Mouse (Mus musculus) natural killer cell, adult 2 months (primary cell): ENCODE measurements around the gene Rgma.
A peak's percentile ranks its signal among the peaks of the same experiment; 100 is the strongest.

Source experiments
- DNase-seq, 2 experiments: peaks; one replicate each; pipeline ENCODE4 v3.0.0; 2022; ENCODE audit warnings: low spot score in 2 of 2

The Rgma gene

GRCm38 (mm10) chr7:73371587-73372321 is 3.6 kb upstream of the Rgma start:
- DNase-seq: no peak

GRCm38 (mm10) chr7:73372352-73372970 is 2.8 kb upstream of the Rgma start:
- DNase-seq: no peak

- no peak for DNase-seq
Observed at GRCm38 (mm10) chr7:73374727-73375126, 582 bp upstream of the Rgma start.

GRCm38 (mm10) chr7:73376101-73377001 is 1.0 kb downstream of the Rgma start:
- peak in 1 of 2 experiments; percentile 18 for DNase-seq

GRCm38 (mm10) chr7:73377307-73377706 is 2.0 kb downstream of the Rgma start:
- no peak for DNase-seq

GRCm38 (mm10) chr7:73378034-73378433 is 2.7 kb downstream of the Rgma start:
- no peak for DNase-seq

- DNase-seq: no peak
Observed at GRCm38 (mm10) chr7:73382843-73383242, 7.5 kb downstream of the Rgma start.

- DNase-seq: no peak
Observed at GRCm38 (mm10) chr7:73388866-73389265, 13.6 kb downstream of the Rgma start.

GRCm38 (mm10) chr7:73389419-73389818 is 14.1 kb downstream of the Rgma start:
- no peak for DNase-seq

- DNase-seq: no peak
Observed at GRCm38 (mm10) chr7:73389871-73390294, 14.6 kb downstream of the Rgma start.

- DNase-seq: no peak
Observed at GRCm38 (mm10) chr7:73390426-73391001, 15.2 kb downstream of the Rgma start.

- DNase-seq: no peak
Observed at GRCm38 (mm10) chr7:73391002-73391517, 15.8 kb downstream of the Rgma start.

- DNase-seq: no peak
Observed at GRCm38 (mm10) chr7:73391518-73392321, 16.4 kb downstream of the Rgma start.

- DNase-seq: no peak
Observed at GRCm38 (mm10) chr7:73392359-73392758, 17.1 kb downstream of the Rgma start.

- DNase-seq: no peak
Observed at GRCm38 (mm10) chr7:73393307-73394012, 18.2 kb downstream of the Rgma start.

- DNase-seq: no peak
Observed at GRCm38 (mm10) chr7:73394013-73394409, 18.7 kb downstream of the Rgma start.

GRCm38 (mm10) chr7:73398319-73398718 is 23.0 kb downstream of the Rgma start:
- no peak for DNase-seq

GRCm38 (mm10) chr7:73398806-73399442 is 23.6 kb downstream of the Rgma start:
- DNase-seq: no peak

- peak in 1 of 2 experiments; percentile 43 for DNase-seq
Observed at GRCm38 (mm10) chr7:73399501-73400044, 24.3 kb downstream of the Rgma start.
